Mouse (Mus musculus): Measurements from ENCODE around the gene Gm13030. TPM values are rescaled to one million over a fixed set of nuclear protein-coding genes. Genes with fewer than 3 reads are reported as not detected.

Gm13030 gene
- polyA plus RNA-seq (2014; fragmentation: Illumina TruSeq; extraction: RNeasy Lipid Tissue Mini Kit (QIAGEN cat#74804); ENCODE audit: low read depth, low replicate concordance): not detected

GRCm38 (mm10) chr4:138873864-138874263, at the start of gene Gm13030:
Gene Gm13030 (minus strand): TSS chr4:138873964.

GRCm38 (mm10) chr4:138913797-138914196, 40.0 kb upstream of the Gm13030 start, which contains the start of gene Otud3:
Gene Otud3 (minus strand): TSS chr4:138913945.

GRCm38 (mm10) chr4:138877731-138878130, 4.0 kb upstream of the Gm13030 start, which contains the start of gene Pla2g2e:
Gene Pla2g2e (plus strand): TSS chr4:138877942.

GRCm38 (mm10) chr4:138863344-138863998, 10.3 kb downstream of the Gm13030 start, which contains the start of gene Pla2g5:
Gene Pla2g5 (minus strand): TSS chr4:138863482.

Other genes with a start within 250 kb of the Gm13030 start
- gene Vwa5b1, start 238.1 kb downstream of the Gm13030 start, polyA plus RNA-seq (2014; fragmentation: Illumina TruSeq; extraction: RNeasy Lipid Tissue Mini Kit (QIAGEN cat#74804); ENCODE audit: low read depth, low replicate concordance): 0.77 TPM
- gene Pla2g2c, start 149.2 kb downstream of the Gm13030 start, polyA plus RNA-seq (2014; fragmentation: Illumina TruSeq; extraction: RNeasy Lipid Tissue Mini Kit (QIAGEN cat#74804); ENCODE audit: low read depth, low replicate concordance): 2.9 TPM
- 9.7 TPM for gene Ubxn10, start 136.8 kb downstream of the Gm13030 start, polyA plus RNA-seq (2014; fragmentation: Illumina TruSeq; extraction: RNeasy Lipid Tissue Mini Kit (QIAGEN cat#74804); ENCODE audit: low read depth, low replicate concordance)
- gene Pla2g2f, start 116.3 kb downstream of the Gm13030 start, polyA plus RNA-seq (2014; fragmentation: Illumina TruSeq; extraction: RNeasy Lipid Tissue Mini Kit (QIAGEN cat#74804); ENCODE audit: low read depth, low replicate concordance): not detected
- 8.3 TPM for gene Pla2g2d, start 98.2 kb downstream of the Gm13030 start, polyA plus RNA-seq (2014; fragmentation: Illumina TruSeq; extraction: RNeasy Lipid Tissue Mini Kit (QIAGEN cat#74804); ENCODE audit: low read depth, low replicate concordance)
- gene Pla2g5, start 10.5 kb downstream of the Gm13030 start, polyA plus RNA-seq (2014; fragmentation: Illumina TruSeq; extraction: RNeasy Lipid Tissue Mini Kit (QIAGEN cat#74804); ENCODE audit: low read depth, low replicate concordance): 61.9 TPM
- 3.4 TPM for gene Pla2g2e, start 4.0 kb upstream of the Gm13030 start, polyA plus RNA-seq (2014; fragmentation: Illumina TruSeq; extraction: RNeasy Lipid Tissue Mini Kit (QIAGEN cat#74804); ENCODE audit: low read depth, low replicate concordance)
- gene Otud3, start 40.0 kb upstream of the Gm13030 start, polyA plus RNA-seq (2014; fragmentation: Illumina TruSeq; extraction: RNeasy Lipid Tissue Mini Kit (QIAGEN cat#74804); ENCODE audit: low read depth, low replicate concordance): 12.3 TPM
- 35.7 TPM for gene Rnf186, start 93.1 kb upstream of the Gm13030 start, polyA plus RNA-seq (2014; fragmentation: Illumina TruSeq; extraction: RNeasy Lipid Tissue Mini Kit (QIAGEN cat#74804); ENCODE audit: low read depth, low replicate concordance)
- gene Tmco4, start 98.9 kb upstream of the Gm13030 start, polyA plus RNA-seq (2014; fragmentation: Illumina TruSeq; extraction: RNeasy Lipid Tissue Mini Kit (QIAGEN cat#74804); ENCODE audit: low read depth, low replicate concordance): 17.2 TPM
- gene Htr6, start 201.6 kb upstream of the Gm13030 start, polyA plus RNA-seq (2014; fragmentation: Illumina TruSeq; extraction: RNeasy Lipid Tissue Mini Kit (QIAGEN cat#74804); ENCODE audit: low read depth, low replicate concordance): not detected
- 88.8 TPM for gene Nbl1, start 219.0 kb upstream of the Gm13030 start, polyA plus RNA-seq (2014; fragmentation: Illumina TruSeq; extraction: RNeasy Lipid Tissue Mini Kit (QIAGEN cat#74804); ENCODE audit: low read depth, low replicate concordance)